Mouse (Mus musculus): ENCODE data around the gene Gm45021.
"Not testable (repeated sequence)": the region's sequence is repeated elsewhere in the genome, so short reads cannot be mapped to it uniquely, and the experiment has no call there.

Gene Gm45021

DNA sequence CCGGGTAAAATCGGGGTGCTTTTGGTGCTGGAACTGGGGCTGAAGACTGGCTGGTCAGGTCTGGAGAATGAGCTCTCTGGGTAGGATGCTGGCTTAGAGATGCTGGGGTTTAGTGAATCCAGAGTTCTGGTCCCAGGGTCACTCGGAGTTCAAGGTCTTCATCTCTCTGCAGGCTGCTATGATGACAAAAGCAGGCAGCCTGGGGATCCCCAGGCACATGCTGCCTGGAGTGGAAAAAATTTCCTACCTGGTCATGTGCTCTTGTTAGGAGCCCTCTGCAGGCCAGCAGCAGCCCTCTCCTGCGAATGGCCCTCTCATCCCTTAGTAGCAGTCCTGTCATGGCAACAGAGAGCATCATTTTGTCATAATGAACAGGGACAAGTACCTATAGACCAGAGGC, 24.1 kb downstream of the Gm45021 start:
- no peak for DNase-seq (ENCODE audit: low spot score)

DNA sequence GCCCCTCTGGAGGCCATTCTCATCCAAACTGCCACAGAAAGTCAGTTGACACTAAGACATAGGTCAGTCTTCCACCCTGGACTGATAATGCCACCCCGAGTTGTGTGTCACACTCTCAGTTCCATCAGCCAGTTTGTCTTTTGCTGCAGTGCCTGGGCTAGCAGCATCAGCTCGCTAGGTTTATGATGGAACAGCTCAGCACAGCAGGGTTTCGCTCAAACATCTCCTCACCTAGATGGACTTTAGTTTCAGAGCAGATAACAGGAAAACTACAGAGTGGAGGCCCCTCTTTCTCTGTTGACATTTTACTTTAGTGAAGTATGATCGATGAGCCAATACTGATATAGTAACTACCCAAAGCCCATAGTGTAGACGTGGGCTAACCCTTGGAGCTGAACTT, 25.3 kb downstream of the Gm45021 start:
- DNase-seq (ENCODE audit: low spot score), result no peak

GRCm38 (mm10) chr6:48620031-48620430, 30.6 kb downstream of the Gm45021 start:
- no peak for DNase-seq (ENCODE audit: low spot score)

- DNase-seq (ENCODE audit: low spot score), result not testable (repeated sequence)
Measured at GRCm38 (mm10) chr6:48622186-48622843, 32.9 kb downstream of the Gm45021 start.

DNA sequence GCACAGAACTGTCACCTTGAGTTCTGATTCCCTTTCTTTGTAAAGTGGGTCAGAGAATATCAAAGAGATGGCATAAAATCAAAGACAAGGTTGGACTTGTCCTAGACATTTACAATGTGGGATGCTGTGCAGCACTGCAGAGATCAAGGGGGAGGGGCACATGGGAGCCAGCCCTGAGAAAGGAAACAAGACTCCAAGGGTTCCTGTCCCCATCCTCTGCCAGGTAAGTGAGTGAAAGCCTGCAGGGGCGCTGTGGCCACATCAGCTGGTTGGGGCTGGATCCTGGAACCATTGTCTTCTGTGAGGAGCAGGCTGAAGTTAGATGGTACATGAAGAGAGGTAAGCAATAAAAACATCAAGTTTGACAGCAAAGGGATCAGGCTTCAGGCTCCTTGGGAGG, 34.0 kb downstream of the Gm45021 start:
- DNase-seq (ENCODE audit: low spot score), result no peak

GRCm38 (mm10) chr6:48626464-48626863, 37.1 kb downstream of the Gm45021 start, which contains the start of gene AI854703:
Gene AI854703, plus strand, starts transcription at chr6:48626764.
- no peak for DNase-seq (ENCODE audit: low spot score)

DNA sequence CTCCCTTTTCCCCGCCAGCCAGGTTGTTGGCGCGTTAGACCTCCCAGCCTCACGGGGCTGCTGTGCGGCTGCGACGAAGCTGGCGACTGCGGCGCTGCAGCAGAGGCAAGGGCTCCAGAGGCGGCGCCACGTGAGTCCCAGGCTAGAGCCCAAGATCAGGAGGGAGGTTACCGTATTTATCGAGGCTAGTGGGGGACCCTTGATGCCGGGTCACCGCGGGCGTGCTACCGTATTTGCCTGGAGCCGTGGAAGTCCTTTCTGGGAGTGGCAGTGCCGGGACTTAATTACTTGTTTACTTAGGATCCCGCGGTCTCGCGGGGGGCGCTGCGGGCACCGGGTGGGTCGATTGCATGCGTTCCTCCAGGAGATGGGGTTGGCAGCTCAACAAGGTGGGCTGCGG, 37.6 kb downstream of the Gm45021 start:
- no peak for DNase-seq (ENCODE audit: low spot score)

- DNase-seq (ENCODE audit: low spot score), result no peak
Measured at GRCm38 (mm10) chr6:48627511-48627924, 38.1 kb downstream of the Gm45021 start.

GRCm38 (mm10) chr6:48628377-48628776, 39.0 kb downstream of the Gm45021 start:
- DNase-seq (ENCODE audit: low spot score), result no peak

GRCm38 (mm10) chr6:48628808-48629660, 39.6 kb downstream of the Gm45021 start:
- DNase-seq (ENCODE audit: low spot score), result no peak

GRCm38 (mm10) chr6:48629661-48630034, 40.2 kb downstream of the Gm45021 start:
- DNase-seq (ENCODE audit: low spot score), result no peak

DNA sequence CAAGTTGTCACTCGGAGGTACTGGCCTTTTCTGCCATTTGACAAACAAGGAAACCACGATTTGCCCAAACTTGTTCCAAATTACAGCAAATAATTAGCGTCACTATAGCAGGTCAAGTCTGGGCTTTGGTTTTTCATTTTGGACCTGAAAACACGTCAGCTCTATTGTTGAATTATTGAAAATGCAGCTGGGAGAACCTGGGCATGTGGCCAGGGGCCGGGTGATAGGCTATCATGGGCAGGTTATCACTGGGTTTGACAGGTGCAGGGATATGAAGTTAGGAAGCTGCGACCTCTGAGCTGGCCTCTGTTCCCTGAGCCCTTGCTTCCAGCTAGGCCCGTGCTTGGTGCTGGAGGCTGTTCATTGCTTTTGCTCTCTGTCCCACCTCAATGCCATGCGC, 41.4 kb downstream of the Gm45021 start:
- no peak for DNase-seq (ENCODE audit: low spot score)

- DNase-seq (ENCODE audit: low spot score), result no peak
Measured at GRCm38 (mm10) chr6:48635105-48635504, 45.7 kb downstream of the Gm45021 start.

DNA sequence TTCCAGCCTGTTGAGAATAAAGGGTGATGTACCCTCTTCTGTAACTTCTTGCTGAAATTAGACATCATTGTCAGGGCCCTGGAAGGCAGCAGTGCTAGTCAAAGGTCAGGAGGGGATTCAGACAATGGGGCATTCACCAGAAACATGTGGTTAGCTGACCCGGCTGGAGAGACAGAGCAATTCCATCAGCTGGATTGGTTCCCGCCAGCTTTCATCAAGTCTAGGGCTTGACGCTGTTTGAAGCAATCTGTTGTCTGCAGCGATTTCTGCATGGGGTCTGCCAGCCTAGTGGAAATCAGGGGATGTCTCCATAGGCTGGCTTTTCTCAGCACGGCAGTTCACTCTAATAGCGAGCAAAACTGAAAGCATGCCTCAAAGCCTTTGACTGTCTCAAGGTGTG, 47.1 kb downstream of the Gm45021 start:
- no peak for DNase-seq (ENCODE audit: low spot score)

DNA sequence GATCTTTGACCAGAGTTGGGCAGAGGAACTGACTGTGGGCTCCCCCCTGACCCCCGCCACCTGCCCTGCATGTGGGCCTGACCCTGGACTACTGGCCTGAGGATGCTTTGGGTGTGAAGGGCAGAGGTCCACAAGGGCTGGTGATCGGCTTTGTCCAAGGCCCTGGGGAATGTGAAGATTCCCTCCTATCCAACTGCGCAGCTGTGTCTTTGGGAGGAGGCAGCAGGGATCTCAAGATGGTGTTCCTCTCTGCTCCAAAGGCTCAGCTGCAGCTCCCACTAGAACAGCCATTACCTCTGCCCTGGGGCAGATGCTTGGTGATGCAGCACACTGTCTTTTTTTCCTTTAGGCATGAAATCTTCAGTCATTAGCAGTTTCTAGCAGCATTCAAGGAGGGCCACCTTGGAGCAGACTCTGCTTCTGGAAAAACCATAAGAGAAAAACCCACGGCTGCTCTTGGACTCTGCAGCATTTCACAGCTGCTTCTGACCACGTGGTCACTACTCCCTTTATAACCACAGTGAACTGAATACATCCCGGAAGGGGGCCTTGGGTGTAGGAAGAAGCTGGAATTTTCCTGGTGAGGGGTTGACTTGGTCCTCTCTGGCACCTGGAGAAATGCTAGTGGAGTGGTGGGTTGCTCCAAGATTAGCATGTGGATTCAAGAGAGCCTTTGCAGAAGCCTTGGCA, 48.5 kb downstream of the Gm45021 start:
- no peak for DNase-seq (ENCODE audit: low spot score)

DNA sequence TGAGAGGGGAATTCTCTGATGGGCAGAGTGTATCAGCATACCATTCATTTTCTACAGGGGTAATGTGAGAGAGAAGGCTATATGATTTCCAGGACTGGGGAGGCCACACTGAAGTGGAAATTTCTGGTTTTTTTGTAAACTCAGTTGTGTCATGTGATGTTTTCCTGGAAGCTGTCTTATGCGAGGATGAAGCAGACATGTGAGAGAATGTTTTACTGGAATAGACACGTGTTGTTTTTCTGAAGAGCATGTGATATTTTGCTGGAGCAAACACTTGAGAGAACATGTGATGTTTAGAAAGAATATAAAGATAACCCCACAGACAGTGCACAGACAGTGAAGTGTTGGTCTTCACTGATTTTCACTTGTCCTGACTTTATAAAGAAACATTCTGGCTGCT, 49.1 kb downstream of the Gm45021 start:
- DNase-seq (ENCODE audit: low spot score), result no peak

GRCm38 (mm10) chr6:48641391-48641790, 52.0 kb downstream of the Gm45021 start:
- DNase-seq (ENCODE audit: low spot score), result no peak

DNA sequence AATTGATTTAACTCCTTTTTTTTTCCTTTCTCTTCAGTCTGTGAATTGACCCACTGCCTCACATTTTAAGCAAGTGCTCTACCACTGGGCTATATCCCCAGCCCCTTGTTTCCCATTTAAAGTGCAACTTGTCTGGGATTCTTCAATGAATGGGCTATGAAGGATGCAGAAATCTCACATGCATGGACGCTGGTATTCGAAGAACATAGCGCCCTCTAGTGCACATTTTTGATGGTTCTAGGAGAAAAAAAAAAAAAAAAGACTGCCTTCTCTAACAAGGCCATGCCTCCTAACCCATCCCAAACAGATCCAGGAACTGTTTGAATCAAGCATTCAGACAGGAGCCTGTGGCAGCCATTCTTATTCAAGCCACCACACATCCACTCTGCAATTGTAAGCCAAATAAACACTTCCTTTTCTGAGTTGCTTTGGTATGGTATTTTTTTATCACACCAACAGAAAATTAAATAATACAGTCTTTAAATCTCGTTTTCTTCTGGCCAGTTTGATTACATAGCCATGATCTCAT, 53.4 kb downstream of the Gm45021 start:
- DNase-seq (ENCODE audit: low spot score), result peak; percentile 53

GRCm38 (mm10) chr6:48645660-48646308, 56.4 kb downstream of the Gm45021 start:
- DNase-seq (ENCODE audit: low spot score), result peak; percentile 79

DNA sequence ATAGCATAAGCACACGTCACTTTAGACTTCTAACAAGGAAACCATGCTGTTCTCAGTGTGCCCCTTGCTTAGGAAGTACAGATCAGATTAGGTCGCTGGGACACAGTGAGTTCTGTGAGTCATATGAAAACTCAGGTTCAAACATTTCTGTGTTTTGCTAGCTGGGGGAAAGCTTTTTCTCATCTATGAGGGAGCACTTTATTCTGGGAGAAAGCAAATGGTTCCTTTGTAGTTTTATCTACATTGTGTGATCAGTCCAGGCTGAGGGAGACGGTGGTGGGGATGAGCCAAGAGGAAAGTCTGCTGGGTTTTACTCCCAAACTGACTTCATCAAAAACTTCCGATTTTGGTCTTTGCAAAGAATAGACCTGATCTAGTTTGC, 56.9 kb downstream of the Gm45021 start:
- no peak for DNase-seq (ENCODE audit: low spot score)

DNA sequence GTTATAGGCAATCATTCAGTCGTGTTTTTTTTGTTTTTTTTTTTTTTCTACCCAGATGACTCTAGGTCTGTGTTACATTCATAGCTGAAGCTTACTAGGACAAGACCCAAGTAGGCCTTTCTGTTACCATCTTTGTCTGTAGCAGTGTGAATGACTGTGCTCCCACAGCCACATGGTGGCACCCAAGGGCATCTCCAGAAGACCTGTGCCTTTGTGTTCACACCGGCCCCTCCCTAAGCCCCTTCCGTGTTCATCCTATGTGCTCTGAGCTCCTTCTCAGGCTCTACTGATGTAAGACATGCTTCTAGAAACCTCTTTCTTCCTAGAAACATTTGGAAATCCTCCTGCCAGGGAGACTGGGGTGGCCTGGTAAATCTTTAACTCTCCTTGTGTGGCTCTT, 57.6 kb downstream of the Gm45021 start, which contains the start of gene Gimap8:
TSS of gene Gimap8 (plus strand) at position 240 of the 400 bp plus-strand sequence.
- peak; percentile 85 for DNase-seq (ENCODE audit: low spot score)

DNA sequence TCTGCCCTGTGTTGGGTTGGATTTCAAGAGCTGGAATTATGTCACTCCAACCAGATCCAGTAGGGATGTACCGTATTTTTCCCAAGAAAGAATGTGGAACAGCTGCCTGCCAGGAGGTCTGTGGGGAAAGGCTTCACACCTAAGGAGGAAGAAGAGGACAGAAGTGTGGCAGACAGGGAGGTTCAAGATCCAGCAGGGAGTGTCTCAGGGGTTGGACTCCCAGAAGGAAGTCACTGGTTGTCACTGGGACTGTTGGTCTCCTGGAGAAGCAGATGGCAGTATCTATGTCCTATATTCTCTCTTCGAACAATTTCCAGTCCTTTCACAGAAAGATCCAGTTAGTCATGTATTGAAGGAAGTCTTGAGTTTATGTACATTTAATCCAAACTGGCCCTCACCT, 58.2 kb downstream of the Gm45021 start:
- DNase-seq (ENCODE audit: low spot score), result no peak
